Mouse (Mus musculus) hindbrain, embryonic 13.5 days (tissue): ENCODE data around the gene Bpnt1. TPM values are rescaled to one million over a fixed set of nuclear protein-coding genes. Genes with fewer than 3 reads are reported as not detected.
"Not testable (repeated sequence)": the region's sequence is repeated elsewhere in the genome, so short reads cannot be mapped to it uniquely, and the experiment has no call there.

Source experiments
- ATAC-seq: fragments of 200-750 bp; cut with Nextera tagmentation; 2 replicates; pipeline ENCODE4 v1.8.0; 2017; ENCODE audit warnings: moderate TSS enrichment; ENCODE audit not compliant: low FRiP score
- H3K27ac ChIP-seq: fragments of 300-500 bp; sonication (generic); 2 replicates; pipeline ENCODE4 v1.5.1; 2015; ENCODE audit warnings: inconsistent platforms, mild to moderate bottlenecking, moderate library complexity
- H3K27me3 ChIP-seq: fragments of 300-500 bp; sonication (generic); 2 replicates; pipeline ENCODE4 v1.6.1; 2015; ENCODE audit warnings: mild to moderate bottlenecking, inconsistent platforms
- H3K36me3 ChIP-seq: fragments of 300-500 bp; sonication (generic); 2 replicates; pipeline ENCODE4 v1.6.1; 2015; ENCODE audit warnings: mild to moderate bottlenecking, inconsistent platforms
- H3K4me1 ChIP-seq: fragments of 300-500 bp; sonication (generic); replicated peaks from 2 replicates; pipeline ENCODE4 v1.6.1; 2015; ENCODE audit warnings: inconsistent platforms
- H3K4me2 ChIP-seq: fragments of 300-500 bp; sonication (generic); 2 replicates; pipeline ENCODE4 v1.6.1; 2015; ENCODE audit warnings: inconsistent platforms, mild to moderate bottlenecking, moderate library complexity
- H3K4me3 ChIP-seq: fragments of 300-500 bp; sonication (generic); 2 replicates; pipeline ENCODE4 v1.5.1; 2015; ENCODE audit warnings: mild to moderate bottlenecking, inconsistent platforms
- H3K9ac ChIP-seq: fragments of 300-500 bp; sonication (generic); 2 replicates; pipeline ENCODE4 v1.6.1; 2015; ENCODE audit warnings: mild to moderate bottlenecking, inconsistent platforms
- H3K9me3 ChIP-seq: fragments of 300-500 bp; sonication (generic); 2 replicates; pipeline ENCODE4 v1.6.1; 2016; ENCODE audit warnings: inconsistent platforms
- WGBS: fragments of 180-500 bp; shearing (Covaris S2); methylation state at CpG from one replicate; pipeline ENCODE4 v1.1.7; 2015; 5-methylcytosine and 5-hydroxymethylcytosine counted together
- polyA plus RNA-seq: library from polyadenylated mRNA; unstranded; fragments of >200 nt; fragmentation: Nextera tagmentation; extraction: Ambion mirVana; gene quantifications from 2 replicates; pipeline ENCODE4 v1.2.1, GENCODE M21; 2015

Gene Bpnt1
- polyA plus RNA-seq, 1 experiment from 2014 or later, result 41.0 TPM

- Histone ChIP-seq H3K4me2 (no peak overlapping the region), H3K4me1 (no peaks in the 10 kb centered on the region), H3K27ac (no peak overlapping the region), H3K4me3 (no peak overlapping the region), H3K9ac (no peak overlapping the region), H3K9me3 (no peaks in the 10 kb centered on the region), H3K36me3 (peaks cover 38% of the 10 kb centered on the region), H3K27me3 (no peaks in the 10 kb centered on the region)
- no peak for ATAC-seq
- 97% methylated on average over 7 of the region's 7 CpGs for WGBS
Observed at GRCm38 (mm10) chr1:185307645-185308044, 24.3 kb upstream of the Bpnt1 start.

- Histone ChIP-seq H3K9me3 (no peaks in the 10 kb centered on the region), H3K9ac (no peak overlapping the region), H3K36me3 (peaks cover 38% of the 10 kb centered on the region), H3K27me3 (no peaks in the 10 kb centered on the region), H3K4me1 (no peaks in the 10 kb centered on the region), H3K4me3 (no peak overlapping the region), H3K4me2 (no peak overlapping the region), H3K27ac (no peak overlapping the region)
- 98% methylated on average over 2 of the region's 2 CpGs for WGBS
- no peak for ATAC-seq
Observed at GRCm38 (mm10) chr1:185308334-185308733, 23.6 kb upstream of the Bpnt1 start.

- Histone ChIP-seq H3K27ac (no peak overlapping the region), H3K9me3 (no peaks in the 10 kb centered on the region), H3K27me3 (no peaks in the 10 kb centered on the region), H3K36me3 (peaks cover 41% of the 10 kb centered on the region), H3K4me3 (no peak overlapping the region), H3K4me2 (no peak overlapping the region), H3K4me1 (no peaks in the 10 kb centered on the region), H3K9ac (no peak overlapping the region)
- no peak for ATAC-seq
- 89% methylated on average over 4 of the region's 4 CpGs for whole genome bisulfite sequencing
Observed at GRCm38 (mm10) chr1:185308908-185309307, 23.0 kb upstream of the Bpnt1 start.

GRCm38 (mm10) chr1:185311949-185312348, 20.0 kb upstream of the Bpnt1 start:
- Histone ChIP-seq H3K27me3 (no peaks in the 10 kb centered on the region), H3K36me3 (peaks cover 52% of the 10 kb centered on the region), H3K4me1 (no peaks in the 10 kb centered on the region), H3K9me3 (no peaks in the 10 kb centered on the region), H3K27ac (no peak overlapping the region), H3K4me2 (no peak overlapping the region), H3K9ac (no peak overlapping the region), H3K4me3 (no peak overlapping the region)
- no peak for ATAC-seq
- WGBS, result 93% methylated on average over 9 of the region's 9 CpGs

- Histone ChIP-seq H3K27me3 (no peaks in the 10 kb centered on the region), H3K9ac (no peak overlapping the region), H3K4me3 (no peak overlapping the region), H3K27ac (no peak overlapping the region), H3K4me2 (no peak overlapping the region), H3K36me3 (peaks cover 61% of the 10 kb centered on the region), H3K4me1 (no peaks in the 10 kb centered on the region), H3K9me3 (no peaks in the 10 kb centered on the region)
- WGBS, result 93% methylated on average over 4 of the region's 4 CpGs
- ATAC-seq, result no peak
Observed at GRCm38 (mm10) chr1:185314546-185314945, 17.4 kb upstream of the Bpnt1 start.

- WGBS, result 86% methylated on average over 16 of the region's 16 CpGs
Observed at GRCm38 (mm10) chr1:185315846-185316568, 15.9 kb upstream of the Bpnt1 start.

GRCm38 (mm10) chr1:185327754-185328345, 4.1 kb upstream of the Bpnt1 start:
- ATAC-seq, H3K27me3 ChIP-seq, H3K27ac ChIP-seq, H3K9me3 ChIP-seq: not testable (repeated sequence)
- WGBS, result 74% methylated on average over 3 of the region's 3 CpGs
- H3K4me3 ChIP-seq, result peak overlapping the region; percentile 82
- peaks cover 39% of the 10 kb centered on the region for H3K36me3 ChIP-seq
- H3K9ac ChIP-seq, result 0 out of 2 replicates have a peak overlapping the region, but pooled peaks have one; percentile 93
- H3K4me1 ChIP-seq, result peaks cover 22% of the 10 kb centered on the region
- H3K4me2 ChIP-seq, result peak overlapping the region; percentile 78

More at GRCm38 (mm10) chr1:185315846-185316568, 15.9 kb upstream of the Bpnt1 start:
- no peaks in the 10 kb centered on the region for H3K9me3 ChIP-seq
- H3K36me3 ChIP-seq, result peaks cover 73% of the 10 kb centered on the region
- no peak overlapping the region for H3K27ac ChIP-seq
- no peak overlapping the region for H3K9ac ChIP-seq
- no peak overlapping the region for H3K4me2 ChIP-seq
- H3K4me1 ChIP-seq, result no peaks in the 10 kb centered on the region
- no peak for ATAC-seq
- no peak overlapping the region for H3K4me3 ChIP-seq
- H3K27me3 ChIP-seq, result no peaks in the 10 kb centered on the region

GRCm38 (mm10) chr1:185328721-185329610, 3.0 kb upstream of the Bpnt1 start, which contains the start of gene Iars2:
Iars2 (minus strand) TSS chr1:185329396.
- H3K36me3 ChIP-seq, result peaks cover 28% of the 10 kb centered on the region
- H3K27ac ChIP-seq, result peak within 1 kb of the TSS; percentile 94
- peak; percentile 92 for ATAC-seq
- H3K4me2 ChIP-seq, result peak within 1 kb of the TSS; percentile 78
- no peaks in the 10 kb centered on the region for H3K27me3 ChIP-seq
- peak within 1 kb of the TSS; percentile 93 for H3K9ac ChIP-seq
- peaks cover 33% of the 10 kb centered on the region for H3K4me1 ChIP-seq
- peak within 1 kb of the TSS; percentile 82 for H3K4me3 ChIP-seq
- WGBS, result under 1% methylated on average over 76 of the region's 76 CpGs
- H3K9me3 ChIP-seq, result no peaks in the 10 kb centered on the region

GRCm38 (mm10) chr1:185329851-185330250, 2.1 kb upstream of the Bpnt1 start:
- peaks cover 20% of the 10 kb centered on the region for H3K36me3 ChIP-seq
- H3K4me3 ChIP-seq, result peak overlapping the region; percentile 82; the same call in 1 of the 2 replicates
- H3K27ac ChIP-seq, result 0 out of 2 replicates have a peak overlapping the region, but pooled peaks have one; percentile 94
- no peak for ATAC-seq
- peaks cover 40% of the 10 kb centered on the region for H3K4me1 ChIP-seq
- H3K9ac ChIP-seq, result no peak overlapping the region
- WGBS, result 92% methylated on average over 8 of the region's 8 CpGs
- H3K9me3 ChIP-seq, result no peaks in the 10 kb centered on the region
- no peaks in the 10 kb centered on the region for H3K27me3 ChIP-seq
- H3K4me2 ChIP-seq, result peak overlapping the region; percentile 78

GRCm38 (mm10) chr1:185331364-185331763, 585 bp upstream of the Bpnt1 start:
- no peak for ATAC-seq
- Histone ChIP-seq H3K4me2 (peak overlapping the region; percentile 67), H3K4me1 (peaks cover 47% of the 10 kb centered on the region), H3K9me3 (no peaks in the 10 kb centered on the region), H3K9ac (no peak overlapping the region), H3K4me3 (peak overlapping the region; percentile 69), H3K36me3 (peaks cover 8% of the 10 kb centered on the region), H3K27ac (peak overlapping the region; percentile 87), H3K27me3 (no peaks in the 10 kb centered on the region)
- 59% methylated on average over 5 of the region's 5 CpGs for WGBS

- 92% methylated on average over 5 of the region's 5 CpGs for WGBS
- ATAC-seq, result no peak
Observed at GRCm38 (mm10) chr1:185333651-185334050, 1.7 kb downstream of the Bpnt1 start.

GRCm38 (mm10) chr1:185334136-185334535, 2.2 kb downstream of the Bpnt1 start:
- Histone ChIP-seq H3K4me3 (no peak overlapping the region), H3K9ac (peak overlapping the region; percentile 39; the same call in 1 of the 2 replicates), H3K9me3 (no peaks in the 10 kb centered on the region), H3K4me1 (peaks cover 38% of the 10 kb centered on the region), H3K4me2 (no peak overlapping the region), H3K27me3 (no peaks in the 10 kb centered on the region), H3K27ac (no peak overlapping the region), H3K36me3 (peaks cover 7% of the 10 kb centered on the region; the same call in 1 of the 2 replicates)
- 90% methylated on average over 4 of the region's 4 CpGs for WGBS
- no peak for ATAC-seq

More at GRCm38 (mm10) chr1:185333651-185334050, 1.7 kb downstream of the Bpnt1 start:
- H3K27ac ChIP-seq, result no peak overlapping the region
- 0 out of 2 replicates have a peak, but pooled peaks cover 4% of the 10 kb centered on the region for H3K36me3 ChIP-seq
- no peaks in the 10 kb centered on the region for H3K27me3 ChIP-seq
- H3K4me1 ChIP-seq, result peaks cover 39% of the 10 kb centered on the region
- no peaks in the 10 kb centered on the region for H3K9me3 ChIP-seq
- no peak overlapping the region for H3K4me3 ChIP-seq
- H3K4me2 ChIP-seq, result no peak overlapping the region; the same call in 1 of the 2 replicates
- H3K9ac ChIP-seq, result peak overlapping the region; percentile 39; the same call in 1 of the 2 replicates
